Mouse (Mus musculus) heart, embryonic 11.5 days (tissue): ENCODE results near the gene Hoxb7. TPM values are rescaled to one million over a fixed set of nuclear protein-coding genes. Genes with fewer than 3 reads are reported as not detected.

Experiments used
- ATAC-seq: fragments of 200-750 bp; cut with Nextera tagmentation; replicated peaks from 2 replicates; pipeline ENCODE4 v1.8.0; 2017; ENCODE audit warnings: moderate library complexity; ENCODE audit not compliant: insufficient number of reproducible peaks, low FRiP score, low TSS enrichment
- H3K27ac ChIP-seq: fragments of 300-500 bp; sonication (generic); 2 replicates; pipeline ENCODE4 v1.5.1; 2014; ENCODE audit warnings: mild to moderate bottlenecking, low read depth, low read length
- H3K27me3 ChIP-seq: fragments of 300-500 bp; sonication (generic); 2 replicates; pipeline ENCODE4 v1.6.1; 2014; ENCODE audit warnings: mild to moderate bottlenecking, low read length, mixed read lengths; ENCODE audit not compliant: control insufficient read depth, insufficient read depth
- H3K36me3 ChIP-seq: fragments of 300-500 bp; sonication (generic); 2 replicates; pipeline ENCODE4 v1.6.1; 2014; ENCODE audit warnings: mild to moderate bottlenecking, low read length, moderate library complexity, mixed read lengths; ENCODE audit not compliant: control insufficient read depth, insufficient read depth
- H3K4me1 ChIP-seq: fragments of 300-500 bp; sonication (generic); 2 replicates; pipeline ENCODE4 v1.6.1; 2014; ENCODE audit warnings: low read length; ENCODE audit not compliant: control insufficient read depth, insufficient read depth
- H3K4me2 ChIP-seq: fragments of 300-500 bp; sonication (generic); 2 replicates; pipeline ENCODE4 v1.6.1; 2014; ENCODE audit warnings: mild to moderate bottlenecking, moderate library complexity
- H3K4me3 ChIP-seq: fragments of 300-500 bp; sonication (generic); 2 replicates; pipeline ENCODE4 v1.5.1; 2014; ENCODE audit warnings: low read depth, low read length
- H3K9ac ChIP-seq: fragments of 300-500 bp; sonication (generic); 2 replicates; pipeline ENCODE4 v1.6.1; 2014; ENCODE audit warnings: mild to moderate bottlenecking, low read depth, low read length, moderate library complexity
- H3K9me3 ChIP-seq: fragments of 300-500 bp; sonication (generic); replicated peaks from 2 replicates; pipeline ENCODE4 v1.6.1; 2016; ENCODE audit warnings: low read length; ENCODE audit not compliant: control insufficient read depth
- WGBS: fragments of 180-500 bp; shearing (Covaris S2); extraction: QIAGEN DNeasy Blood & Tissue Kit; methylation state at CpG from one replicate; pipeline ENCODE4 v1.1.7; 2014; ENCODE audit not compliant: insufficient replicate concordance; 5-methylcytosine and 5-hydroxymethylcytosine counted together
- polyA plus RNA-seq: library from polyadenylated mRNA; unstranded; fragments of >200 nt; fragmentation: Nextera tagmentation; extraction: Ambion mirVana; gene quantifications from 2 replicates; pipeline ENCODE4 v1.2.1, GENCODE M21; 2014

Hoxb7 gene
- polyA plus RNA-seq, 1 experiment from 2014 or later, result 0.31 TPM

DNA sequence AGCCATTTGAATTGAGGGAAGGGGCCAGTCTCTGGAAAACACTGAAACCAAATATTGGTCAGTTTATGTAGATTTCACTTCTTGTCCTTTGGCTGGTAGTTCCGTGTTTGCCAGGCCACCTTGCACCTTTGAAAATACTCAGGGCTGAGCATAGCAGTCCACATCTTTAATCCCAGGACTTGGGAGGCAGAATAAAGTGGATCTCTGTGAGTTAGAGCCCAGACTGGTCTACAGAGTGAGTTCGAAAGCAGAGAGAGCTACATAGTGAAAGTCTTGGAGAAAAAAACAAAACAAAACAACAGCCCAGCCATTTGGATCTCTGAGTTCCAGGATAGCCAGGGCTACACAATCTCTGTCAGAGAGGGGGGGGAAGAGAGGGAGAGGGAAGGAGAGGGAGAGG is 29.3 kb upstream of the Hoxb7 start:
- ATAC-seq, result no peak
- Histone ChIP-seq H3K9ac (no peak overlapping the region), H3K4me3 (no peak overlapping the region), H3K4me1 (no peaks in the 10 kb centered on the region), H3K27me3 (peaks cover 100% of the 10 kb centered on the region), H3K4me2 (no peak overlapping the region), H3K36me3 (no peaks in the 10 kb centered on the region), H3K27ac (no peak overlapping the region), H3K9me3 (no peaks in the 10 kb centered on the region)
- WGBS, result 22% methylated on average over 2 of the region's 2 CpGs

DNA sequence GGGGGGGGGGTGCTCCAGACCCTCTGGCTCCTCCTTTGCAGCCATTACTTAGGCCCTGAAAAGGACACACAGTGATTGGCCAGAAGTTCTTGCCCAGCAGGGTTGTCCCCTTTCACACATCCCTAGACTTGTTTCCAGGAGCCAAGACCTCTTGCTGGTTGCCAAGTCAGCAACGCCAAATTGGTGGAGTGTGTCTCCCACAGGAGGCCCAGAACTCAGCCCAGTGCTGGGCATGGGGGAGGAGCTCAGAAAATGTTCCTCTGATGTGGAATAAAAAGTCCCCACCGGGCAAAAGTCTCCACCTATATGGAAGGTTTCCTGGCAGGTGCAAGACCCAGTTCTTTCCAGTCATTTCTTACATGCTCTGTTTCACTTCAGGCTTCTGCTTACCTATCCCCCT is 27.4 kb upstream of the Hoxb7 start:
- no peaks in the 10 kb centered on the region for H3K36me3 ChIP-seq
- no peak for ATAC-seq
- H3K9ac ChIP-seq, result no peak overlapping the region
- no peak overlapping the region for H3K4me2 ChIP-seq
- peaks cover 100% of the 10 kb centered on the region for H3K27me3 ChIP-seq
- H3K27ac ChIP-seq, result no peak overlapping the region
- H3K4me1 ChIP-seq, result no peaks in the 10 kb centered on the region
- no peaks in the 10 kb centered on the region for H3K9me3 ChIP-seq
- H3K4me3 ChIP-seq, result no peak overlapping the region
- WGBS, result 0% methylated on average over 2 of the region's 2 CpGs

DNA sequence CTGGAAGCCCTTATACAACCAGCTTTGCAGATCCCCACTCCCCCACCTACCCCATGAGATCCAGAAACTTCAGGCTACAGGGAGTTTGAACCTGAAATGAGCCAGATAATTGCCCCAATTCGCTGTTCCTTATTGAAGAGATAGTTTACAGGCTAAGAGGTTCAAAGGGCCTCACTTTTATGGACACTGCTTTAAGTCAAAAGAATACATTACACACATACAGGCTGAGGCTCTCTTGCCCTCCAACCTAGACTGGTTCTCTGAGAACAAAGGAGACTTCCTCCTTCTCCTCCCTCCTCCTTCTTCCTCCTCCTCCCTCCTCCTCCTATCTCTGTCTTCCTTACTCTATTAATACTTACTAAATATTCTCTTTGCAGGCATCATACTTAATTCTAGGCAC is 26.9 kb upstream of the Hoxb7 start:
- no peak for ATAC-seq
- Histone ChIP-seq H3K36me3 (no peaks in the 10 kb centered on the region), H3K4me3 (no peak overlapping the region), H3K9ac (no peak overlapping the region), H3K4me2 (no peak overlapping the region), H3K4me1 (no peaks in the 10 kb centered on the region), H3K9me3 (no peaks in the 10 kb centered on the region), H3K27ac (no peak overlapping the region), H3K27me3 (peaks cover 100% of the 10 kb centered on the region)
- 18% methylated on average over 1 of the region's 1 CpGs for WGBS

- no peak overlapping the region for H3K4me2 ChIP-seq
- H3K36me3 ChIP-seq, result no peaks in the 10 kb centered on the region
- peaks cover 100% of the 10 kb centered on the region for H3K27me3 ChIP-seq
- H3K4me3 ChIP-seq, result no peak overlapping the region
- H3K4me1 ChIP-seq, result no peaks in the 10 kb centered on the region
- no peak for ATAC-seq
- 2% methylated on average over 23 of the region's 23 CpGs for WGBS
- H3K27ac ChIP-seq, result no peak overlapping the region
- no peaks in the 10 kb centered on the region for H3K9me3 ChIP-seq
- no peak overlapping the region for H3K9ac ChIP-seq
Measured at GRCm38 (mm10) chr11:96260310-96260970, 26.0 kb upstream of the Hoxb7 start.

DNA sequence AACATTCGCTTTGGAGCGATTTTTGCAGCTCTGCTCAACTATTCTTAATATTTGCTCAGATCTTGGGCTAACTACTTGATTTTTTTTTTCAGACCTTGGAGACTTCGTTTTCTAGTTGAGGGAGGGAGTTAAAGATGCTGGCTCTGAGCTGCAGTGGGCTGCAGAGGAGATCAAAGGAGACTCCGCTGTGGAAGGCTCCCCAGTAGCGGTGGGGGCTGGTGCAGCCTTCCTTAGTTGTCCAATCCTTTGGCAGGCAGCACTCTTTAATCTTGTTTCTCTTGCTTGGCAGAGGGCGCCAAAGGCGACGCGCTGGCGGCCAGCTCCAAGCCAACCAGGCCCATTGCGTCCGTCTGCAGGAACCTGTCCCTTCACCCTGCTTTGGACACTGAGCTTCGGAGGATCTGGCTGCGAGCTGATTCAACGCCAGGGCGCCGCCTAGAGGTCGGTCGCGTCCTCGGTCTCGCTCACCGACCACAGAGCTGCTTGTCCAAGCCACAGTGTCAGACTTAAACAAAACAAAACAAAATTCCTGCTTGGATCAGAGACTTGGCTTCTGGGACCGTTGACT is 25.0 kb upstream of the Hoxb7 start:
- Histone ChIP-seq H3K36me3 (no peaks in the 10 kb centered on the region), H3K9ac (no peak overlapping the region), H3K27me3 (peaks cover 100% of the 10 kb centered on the region), H3K9me3 (no peaks in the 10 kb centered on the region), H3K4me3 (no peak overlapping the region), H3K4me2 (no peak overlapping the region), H3K27ac (no peak overlapping the region), H3K4me1 (no peaks in the 10 kb centered on the region; the same call in 1 of the 2 replicates)
- ATAC-seq, result no peak
- WGBS, result 1% methylated on average over 24 of the region's 24 CpGs

DNA sequence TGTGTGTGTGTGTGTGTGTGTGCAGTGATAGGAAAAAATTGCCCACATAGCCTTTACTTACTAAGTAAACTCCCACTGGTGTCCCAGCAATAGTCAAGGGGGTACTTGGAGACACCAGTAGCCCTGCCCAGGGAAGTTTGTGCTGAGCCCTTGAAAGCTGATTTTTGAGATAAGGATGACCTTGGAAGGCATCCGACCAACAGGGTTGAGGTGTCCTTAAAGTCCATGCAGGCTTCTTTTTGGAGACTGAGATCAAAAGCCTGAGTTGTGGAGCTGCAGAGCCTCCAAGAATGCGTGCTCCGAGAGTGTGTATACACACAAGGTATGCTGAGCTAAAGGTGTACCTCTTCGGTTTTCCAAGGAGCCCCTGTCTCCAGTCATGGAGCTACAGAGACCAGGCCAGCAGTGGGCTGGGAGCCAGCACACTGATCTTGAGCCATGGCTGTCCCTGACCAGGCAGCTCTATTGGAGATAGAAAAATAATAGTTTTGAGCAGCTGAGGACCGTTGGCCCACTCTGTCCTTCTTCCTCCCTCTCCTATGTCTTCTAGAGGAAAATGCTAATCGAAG is 24.1 kb upstream of the Hoxb7 start:
- H3K4me1 ChIP-seq, result no peaks in the 10 kb centered on the region; the same call in 1 of the 2 replicates
- H3K9me3 ChIP-seq, result no peaks in the 10 kb centered on the region
- no peak overlapping the region for H3K27ac ChIP-seq
- 5% methylated on average over 6 of the region's 6 CpGs for WGBS
- peaks cover 100% of the 10 kb centered on the region for H3K27me3 ChIP-seq
- H3K4me2 ChIP-seq, result no peak overlapping the region
- no peak overlapping the region for H3K9ac ChIP-seq
- ATAC-seq, result no peak
- H3K36me3 ChIP-seq, result no peaks in the 10 kb centered on the region
- no peak overlapping the region for H3K4me3 ChIP-seq

DNA sequence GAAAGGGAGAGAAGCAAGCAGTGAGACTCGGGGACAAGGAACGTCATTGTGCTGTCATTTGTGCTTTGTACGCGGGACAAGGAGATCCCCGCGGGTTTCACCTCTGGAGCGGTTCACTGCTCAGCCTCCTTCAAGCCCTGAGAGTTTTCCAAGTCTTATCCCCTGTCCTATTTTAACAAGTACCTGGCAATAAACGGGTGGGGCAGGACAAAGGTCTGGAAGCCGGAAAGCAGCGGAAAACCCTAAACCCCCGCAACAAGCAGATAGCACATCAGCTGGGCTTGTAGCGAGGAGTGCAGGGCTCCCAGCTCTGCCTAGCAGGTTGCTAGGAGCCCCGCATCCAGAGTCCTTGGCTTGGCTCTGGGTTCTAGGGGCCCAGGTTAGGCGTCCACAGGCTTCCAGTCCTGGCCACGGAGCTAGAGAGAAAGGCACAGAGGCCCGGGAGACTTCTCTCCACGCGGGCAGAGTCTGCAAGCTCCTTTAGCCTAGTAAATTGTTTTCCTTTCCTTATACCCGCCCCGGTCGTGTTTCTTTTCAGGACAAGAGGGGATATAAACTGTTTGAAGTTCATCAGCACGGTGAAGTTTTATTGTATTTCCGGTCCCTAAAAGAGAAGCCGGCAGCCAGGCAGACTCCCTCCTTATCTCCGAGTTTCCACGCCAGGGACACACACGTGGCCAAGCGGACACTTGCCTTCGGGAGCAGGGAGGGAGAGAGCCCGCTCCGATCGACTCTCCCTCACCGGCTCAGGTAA is 22.6 kb upstream of the Hoxb7 start:
- WGBS, result under 1% methylated on average over 33 of the region's 33 CpGs
- no peaks in the 10 kb centered on the region for H3K36me3 ChIP-seq

GRCm38 (mm10) chr11:96264390-96265020 is 21.9 kb upstream of the Hoxb7 start:
- H3K27ac ChIP-seq, result no peak overlapping the region
- 3% methylated on average over 8 of the region's 8 CpGs for WGBS
- no peak for ATAC-seq
- no peaks in the 10 kb centered on the region for H3K36me3 ChIP-seq
- H3K4me2 ChIP-seq, result no peak overlapping the region
- H3K9me3 ChIP-seq, result no peaks in the 10 kb centered on the region
- no peaks in the 10 kb centered on the region; the same call in 1 of the 2 replicates for H3K4me1 ChIP-seq
- H3K4me3 ChIP-seq, result no peak overlapping the region
- H3K27me3 ChIP-seq, result peaks cover 97% of the 10 kb centered on the region
- H3K9ac ChIP-seq, result no peak overlapping the region

More for the DNA sequence above, 22.6 kb upstream of the Hoxb7 start:
- no peak for ATAC-seq
- Histone ChIP-seq H3K9ac (no peak overlapping the region), H3K27ac (no peak overlapping the region), H3K4me2 (no peak overlapping the region), H3K27me3 (peaks cover 97% of the 10 kb centered on the region), H3K4me3 (no peak overlapping the region), H3K9me3 (no peaks in the 10 kb centered on the region), H3K4me1 (no peaks in the 10 kb centered on the region; the same call in 1 of the 2 replicates)
